Mouse (Mus musculus) embryonic facial prominence, embryonic 13.5 days (tissue): ENCODE data around the gene Fezf1. TPM values are rescaled to one million over a fixed set of nuclear protein-coding genes. Genes with fewer than 3 reads are reported as not detected.
A peak's percentile ranks its signal among the peaks of the same experiment; 100 is the strongest.

ENCODE experiments used
- ATAC-seq: fragments of 200-750 bp; cut with Nextera tagmentation; 2 replicates; pipeline ENCODE4 v1.8.0; 2017; ENCODE audit warnings: low read depth; ENCODE audit not compliant: insufficient number of reproducible peaks, insufficient read depth, low FRiP score, low TSS enrichment
- H3K27ac ChIP-seq: fragments of 300-500 bp; sonication (generic); 2 replicates; pipeline ENCODE4 v1.5.1; 2015; ENCODE audit warnings: moderate library complexity, mild to moderate bottlenecking, inconsistent platforms
- H3K27me3 ChIP-seq: fragments of 300-500 bp; sonication (generic); 2 replicates; pipeline ENCODE4 v1.6.1; 2015; ENCODE audit warnings: mild to moderate bottlenecking, inconsistent platforms
- H3K36me3 ChIP-seq: fragments of 300-500 bp; sonication (generic); 2 replicates; pipeline ENCODE4 v1.6.1; 2015; ENCODE audit warnings: mild to moderate bottlenecking, inconsistent platforms
- H3K4me1 ChIP-seq: fragments of 300-500 bp; sonication (generic); 2 replicates; pipeline ENCODE4 v1.6.1; 2015; ENCODE audit warnings: inconsistent platforms
- H3K4me2 ChIP-seq: fragments of 300-500 bp; sonication (generic); 2 replicates; pipeline ENCODE4 v1.6.1; 2015; ENCODE audit warnings: moderate library complexity, mild to moderate bottlenecking, inconsistent platforms
- H3K4me3 ChIP-seq: fragments of 300-500 bp; sonication (generic); 2 replicates; pipeline ENCODE4 v1.5.1; 2015; ENCODE audit warnings: mild to moderate bottlenecking, inconsistent platforms
- H3K9ac ChIP-seq: fragments of 300-500 bp; sonication (generic); 2 replicates; pipeline ENCODE4 v1.6.1; 2015; ENCODE audit warnings: mild to moderate bottlenecking, inconsistent platforms
- H3K9me3 ChIP-seq: fragments of 300-500 bp; sonication (generic); 2 replicates; pipeline ENCODE4 v1.6.1; 2016; ENCODE audit warnings: inconsistent platforms
- WGBS: fragments of 180-500 bp; shearing (Covaris S2); methylation state at CpG from one replicate; pipeline ENCODE4 v1.1.7; 2015; ENCODE audit warnings: mixed read lengths; 5-methylcytosine and 5-hydroxymethylcytosine counted together
- polyA plus RNA-seq: library from polyadenylated mRNA; unstranded; fragments of >200 nt; fragmentation: Nextera tagmentation; extraction: Ambion mirVana; gene quantifications from 2 replicates; pipeline ENCODE4 v1.2.1, GENCODE M21; 2015

The Fezf1 gene
- 9.3 and 19.0 TPM in 2 replicates for polyA plus RNA-seq

DNA sequence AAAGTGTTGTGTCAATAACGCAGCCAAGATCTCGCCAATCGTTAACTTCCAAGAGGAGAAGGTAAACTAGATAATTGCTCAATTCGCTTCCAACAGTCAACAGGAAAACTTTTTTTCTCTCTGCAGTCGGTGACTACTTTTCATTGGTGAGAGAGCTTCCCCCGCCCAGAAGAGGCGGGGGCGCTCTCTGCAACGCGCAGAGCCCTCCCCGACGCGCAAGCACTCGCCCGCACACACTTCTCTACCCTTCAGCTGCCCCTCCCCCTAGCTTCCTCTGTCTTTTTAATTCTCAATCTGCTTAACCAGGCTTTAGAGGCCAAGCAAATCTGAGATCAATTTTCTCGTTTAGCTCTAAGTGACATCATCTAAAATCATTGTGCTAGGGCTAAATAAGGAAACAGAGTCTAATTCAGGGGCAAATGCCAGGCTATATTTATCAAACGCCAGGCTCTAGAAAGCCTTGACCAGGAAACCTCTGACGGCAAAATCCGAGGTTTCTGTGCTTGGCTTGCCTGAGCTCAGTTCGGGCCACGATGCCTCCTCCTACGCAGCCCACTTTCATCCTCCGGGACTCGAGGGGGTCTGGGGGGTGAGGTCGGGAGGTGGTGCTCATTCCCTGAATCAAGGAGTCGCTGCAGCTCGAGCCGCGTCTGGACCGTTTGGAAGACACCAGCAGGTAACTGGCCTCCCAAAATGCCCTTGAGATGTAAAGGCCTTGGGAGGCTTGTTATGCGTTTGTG is at the start of gene Fezf1:
Gene Fezf1 (minus strand): TSS at position 50 of the 740 bp plus-strand sequence.
- H3K36me3 ChIP-seq: no peaks in the 10 kb centered on the region
- H3K27ac ChIP-seq: peak within 1 kb of the TSS; percentile 71
- H3K4me3 ChIP-seq: peak within 1 kb of the TSS; percentile 47
- H3K4me2 ChIP-seq: peak within 1 kb of the TSS; percentile 79
- H3K9me3 ChIP-seq: no peaks in the 10 kb centered on the region
- peaks cover 90% of the 10 kb centered on the region for H3K27me3 ChIP-seq
- WGBS: under 1% methylated on average over 31 of the region's 31 CpGs
- peaks cover 26% of the 10 kb centered on the region for H3K4me1 ChIP-seq
- peak within 1 kb of the TSS; percentile 61 for H3K9ac ChIP-seq
- no peak for ATAC-seq

DNA sequence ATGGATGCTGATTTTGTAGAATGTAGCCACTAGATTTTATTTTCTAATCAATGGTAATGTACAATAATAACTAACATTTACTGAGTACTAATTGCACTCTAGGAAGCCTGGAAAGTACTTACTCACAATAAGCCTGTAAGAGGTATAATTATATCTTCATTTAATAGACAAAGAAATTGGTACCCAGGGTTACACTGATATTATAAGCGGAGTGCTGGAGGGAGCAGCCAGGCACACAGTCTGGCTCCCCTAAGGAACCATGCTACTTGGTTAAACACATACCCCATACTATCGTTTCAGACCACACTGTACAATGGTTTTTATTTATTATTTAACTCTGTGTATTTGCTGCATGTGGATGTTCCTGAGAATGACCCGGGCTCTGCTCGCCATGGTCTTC is 46.5 kb upstream of the Fezf1 start:
- no peak overlapping the region for H3K4me3 ChIP-seq
- H3K9me3 ChIP-seq: no peaks in the 10 kb centered on the region
- H3K27ac ChIP-seq: no peak overlapping the region
- H3K4me1 ChIP-seq: no peaks in the 10 kb centered on the region
- no peaks in the 10 kb centered on the region for H3K36me3 ChIP-seq
- 89% methylated on average over 4 of the region's 4 CpGs for WGBS
- ATAC-seq: no peak
- no peak overlapping the region for H3K9ac ChIP-seq
- no peaks in the 10 kb centered on the region; the same call in 1 of the 2 replicates for H3K27me3 ChIP-seq
- H3K4me2 ChIP-seq: no peak overlapping the region

DNA sequence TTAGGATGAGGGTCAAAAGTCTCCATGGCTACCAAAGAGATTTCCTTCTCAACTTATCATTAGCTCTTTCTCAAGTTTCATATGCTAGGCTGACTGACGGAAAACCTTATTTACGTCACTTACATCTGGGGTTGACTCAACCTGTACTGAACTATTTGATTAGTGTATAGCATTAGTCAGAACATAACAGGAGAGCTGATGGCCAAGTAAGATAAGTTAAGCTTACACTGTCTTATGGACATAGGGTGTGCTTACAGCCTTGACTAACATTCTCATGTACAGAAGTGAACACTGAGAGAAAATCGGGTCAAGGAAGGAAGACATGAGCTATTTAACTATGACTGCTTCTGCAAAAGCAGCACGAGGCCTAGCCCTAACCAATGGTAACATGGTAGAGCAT is 40.6 kb upstream of the Fezf1 start:
- Histone ChIP-seq H3K4me3 (no peak overlapping the region), H3K36me3 (no peaks in the 10 kb centered on the region), H3K27me3 (no peaks in the 10 kb centered on the region; the same call in 1 of the 2 replicates), H3K4me1 (no peaks in the 10 kb centered on the region), H3K4me2 (no peak overlapping the region), H3K27ac (no peak overlapping the region), H3K9ac (no peak overlapping the region), H3K9me3 (no peaks in the 10 kb centered on the region)
- 78% methylated on average over 4 of the region's 4 CpGs for WGBS
- no peak for ATAC-seq

DNA sequence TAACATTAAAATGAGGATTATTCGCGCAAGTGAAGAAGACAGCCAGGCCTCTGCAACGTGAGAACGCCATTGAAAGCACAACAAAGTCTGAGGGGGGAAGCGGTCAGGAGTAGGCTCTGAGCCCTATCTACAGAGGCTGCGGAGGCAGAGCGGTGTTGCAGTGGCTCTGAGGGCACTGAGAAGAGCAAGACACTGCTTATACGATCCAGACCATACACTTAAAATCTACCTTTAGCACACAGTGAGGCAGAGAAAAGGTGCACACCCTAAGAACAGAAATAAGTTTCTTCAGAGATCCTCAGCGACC is 33.3 kb upstream of the Fezf1 start:
- whole genome bisulfite sequencing: 37% methylated on average over 9 of the region's 9 CpGs
- H3K4me3 ChIP-seq: no peak overlapping the region
- peak; percentile 71; the same call in 1 of the 2 replicates for ATAC-seq

DNA sequence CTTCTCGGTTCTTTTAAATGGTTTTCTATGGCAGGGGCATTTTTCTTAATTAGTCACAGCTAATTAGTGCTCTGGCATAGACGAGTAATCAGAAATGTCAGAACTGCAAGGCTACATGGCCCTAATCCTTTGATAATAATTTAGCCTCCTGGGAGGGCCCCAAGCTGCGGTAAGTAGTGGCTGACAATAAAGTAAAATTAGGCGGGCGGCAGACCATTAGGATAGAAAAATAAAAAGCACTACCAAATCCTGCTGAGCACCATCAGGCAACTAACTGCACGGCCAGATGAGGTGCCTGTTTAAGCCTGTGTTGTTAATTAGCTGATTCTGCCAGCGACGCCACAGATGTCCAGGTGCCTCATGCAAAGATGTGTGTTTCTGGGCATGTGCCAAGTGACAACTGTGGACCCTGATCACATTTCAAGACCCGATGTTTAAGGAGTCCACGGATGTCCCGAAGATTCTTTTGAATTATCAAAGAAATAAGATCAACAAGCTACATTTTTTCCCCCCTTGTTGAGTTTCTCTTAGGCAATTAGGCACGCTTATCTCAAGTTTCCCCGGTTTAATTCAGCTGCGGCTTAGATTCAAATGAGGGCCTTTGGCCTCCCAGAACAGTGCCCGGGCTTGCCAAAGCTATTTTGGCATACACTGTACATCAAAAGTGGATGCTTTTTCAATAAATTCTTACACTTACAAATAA is 32.8 kb upstream of the Fezf1 start:
- Histone ChIP-seq H3K36me3 (no peaks in the 10 kb centered on the region), H3K4me3 (no peak overlapping the region), H3K4me2 (no peak overlapping the region), H3K9me3 (no peaks in the 10 kb centered on the region), H3K27ac (no peak overlapping the region), H3K27me3 (peaks cover 21% of the 10 kb centered on the region), H3K9ac (no peak overlapping the region), H3K4me1 (no peaks in the 10 kb centered on the region)
- WGBS: 12% methylated on average over 15 of the region's 15 CpGs
- ATAC-seq: 0 out of 2 replicates have a peak, but pooled peaks have one; percentile 37

More for the DNA sequence above, 33.3 kb upstream of the Fezf1 start:
- no peaks in the 10 kb centered on the region for H3K36me3 ChIP-seq
- no peaks in the 10 kb centered on the region for H3K4me1 ChIP-seq
- H3K4me2 ChIP-seq: no peak overlapping the region
- H3K9ac ChIP-seq: no peak overlapping the region
- peaks cover 21% of the 10 kb centered on the region for H3K27me3 ChIP-seq
- no peaks in the 10 kb centered on the region for H3K9me3 ChIP-seq
- no peak overlapping the region for H3K27ac ChIP-seq

DNA sequence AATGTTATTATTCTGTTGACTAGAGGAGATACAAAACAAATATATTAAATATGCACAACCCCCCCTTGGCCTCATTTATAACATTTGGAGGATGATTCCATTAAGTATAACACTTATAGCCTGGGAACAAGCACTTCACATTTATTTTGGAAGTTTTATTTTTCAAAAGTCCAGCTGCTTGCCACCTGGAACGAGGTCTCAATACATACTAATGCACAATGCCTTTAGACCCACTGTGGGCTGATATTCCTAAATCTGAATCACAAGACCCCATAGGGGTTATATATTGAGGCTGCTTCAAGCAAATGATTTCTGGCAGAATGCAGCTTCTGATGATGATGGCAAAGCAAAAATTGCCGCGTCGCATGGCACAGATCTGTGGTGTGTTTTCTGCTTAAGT is 25.3 kb upstream of the Fezf1 start:
- no peak overlapping the region for H3K4me2 ChIP-seq
- H3K9ac ChIP-seq: no peak overlapping the region
- no peak for ATAC-seq
- H3K27me3 ChIP-seq: peaks cover 48% of the 10 kb centered on the region
- H3K27ac ChIP-seq: no peak overlapping the region
- 59% methylated on average over 4 of the region's 4 CpGs for WGBS
- 0 out of 2 replicates have a peak, but pooled peaks cover 3% of the 10 kb centered on the region for H3K4me1 ChIP-seq
- no peaks in the 10 kb centered on the region for H3K9me3 ChIP-seq
- H3K36me3 ChIP-seq: no peaks in the 10 kb centered on the region
- H3K4me3 ChIP-seq: no peak overlapping the region

DNA sequence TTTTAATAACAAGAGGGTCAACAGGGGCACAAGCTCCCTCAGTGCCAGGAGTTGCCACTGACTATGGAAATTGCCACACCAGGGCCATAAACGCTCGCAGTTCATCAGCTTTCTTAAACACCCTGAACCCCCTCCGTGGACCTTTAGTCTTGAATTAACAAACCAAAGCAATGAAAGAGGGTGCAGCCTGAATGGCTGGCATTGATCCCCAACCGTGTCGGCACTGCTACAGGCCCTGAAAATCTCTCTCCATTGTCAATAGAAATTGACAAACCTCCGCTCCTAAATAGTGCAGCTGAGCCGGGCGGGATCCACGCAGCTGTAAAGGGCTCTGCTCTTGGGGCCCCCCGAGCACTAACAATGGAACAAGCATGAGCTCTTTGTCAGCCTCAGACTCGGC is 24.8 kb upstream of the Fezf1 start:
- no peak overlapping the region for H3K27ac ChIP-seq
- ATAC-seq: no peak
- H3K4me3 ChIP-seq: no peak overlapping the region
- peaks cover 44% of the 10 kb centered on the region for H3K27me3 ChIP-seq
- H3K9me3 ChIP-seq: no peaks in the 10 kb centered on the region
- 0 out of 2 replicates have a peak overlapping the region, but pooled peaks have one; percentile 18 for H3K4me2 ChIP-seq
- no peak overlapping the region for H3K9ac ChIP-seq
- 0 out of 2 replicates have a peak, but pooled peaks cover 3% of the 10 kb centered on the region for H3K4me1 ChIP-seq
- 2% methylated on average over 11 of the region's 11 CpGs for WGBS
- H3K36me3 ChIP-seq: no peaks in the 10 kb centered on the region

DNA sequence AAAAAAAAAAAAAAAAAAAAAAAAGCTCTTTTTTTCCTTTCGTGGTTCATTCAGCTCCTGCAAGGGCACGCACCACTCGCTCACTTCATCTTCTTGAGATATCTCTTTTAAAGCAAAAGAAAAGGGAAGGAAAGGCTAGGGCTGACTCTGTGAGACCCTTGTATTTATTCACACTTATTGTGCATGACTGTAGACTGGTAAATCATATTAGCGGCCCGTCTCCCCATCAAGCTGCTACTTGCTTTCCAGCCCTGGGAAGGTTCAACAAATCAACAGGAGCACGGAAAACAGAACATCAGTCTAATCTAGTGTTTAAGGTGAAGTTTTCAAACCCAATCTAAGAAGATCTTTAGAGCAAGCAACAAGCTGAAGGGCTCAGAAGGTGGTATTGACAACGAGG is 24.4 kb upstream of the Fezf1 start:
- 12% methylated on average over 7 of the region's 7 CpGs for WGBS
- peaks cover 44% of the 10 kb centered on the region for H3K27me3 ChIP-seq

DNA sequence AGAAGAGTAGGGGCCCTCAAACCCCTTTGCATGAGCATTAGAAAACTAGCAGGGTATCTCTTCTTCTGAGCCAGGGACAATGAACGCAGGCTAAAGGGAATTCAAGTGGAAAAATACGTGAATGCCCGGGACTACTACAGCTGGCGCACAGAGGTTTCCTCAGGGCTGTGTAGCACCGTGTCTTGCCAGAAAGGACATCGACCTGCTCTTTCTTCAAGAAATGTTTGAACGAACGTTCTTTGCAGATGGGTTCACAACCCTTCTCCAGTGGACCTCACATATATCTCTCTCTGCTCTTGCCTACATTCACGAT is 12.5 kb upstream of the Fezf1 start:
- H3K27ac ChIP-seq: 0 out of 2 replicates have a peak overlapping the region, but pooled peaks have one; percentile 33
- H3K4me2 ChIP-seq: peak overlapping the region; percentile 41
- no peaks in the 10 kb centered on the region for H3K9me3 ChIP-seq
- H3K9ac ChIP-seq: no peak overlapping the region
- no peak for ATAC-seq
- H3K27me3 ChIP-seq: peaks cover 87% of the 10 kb centered on the region
- under 1% methylated on average over 9 of the region's 9 CpGs for WGBS
- H3K4me3 ChIP-seq: peak overlapping the region; percentile 12; the same call in 1 of the 2 replicates
- H3K4me1 ChIP-seq: peaks cover 7% of the 10 kb centered on the region
- H3K36me3 ChIP-seq: no peaks in the 10 kb centered on the region

More for the DNA sequence above, 24.4 kb upstream of the Fezf1 start:
- Histone ChIP-seq H3K27ac (no peak overlapping the region), H3K4me3 (no peak overlapping the region), H3K9ac (no peak overlapping the region), H3K4me2 (0 out of 2 replicates have a peak overlapping the region, but pooled peaks have one; percentile 18), H3K36me3 (no peaks in the 10 kb centered on the region), H3K4me1 (0 out of 2 replicates have a peak, but pooled peaks cover 3% of the 10 kb centered on the region), H3K9me3 (no peaks in the 10 kb centered on the region)
- no peak for ATAC-seq

DNA sequence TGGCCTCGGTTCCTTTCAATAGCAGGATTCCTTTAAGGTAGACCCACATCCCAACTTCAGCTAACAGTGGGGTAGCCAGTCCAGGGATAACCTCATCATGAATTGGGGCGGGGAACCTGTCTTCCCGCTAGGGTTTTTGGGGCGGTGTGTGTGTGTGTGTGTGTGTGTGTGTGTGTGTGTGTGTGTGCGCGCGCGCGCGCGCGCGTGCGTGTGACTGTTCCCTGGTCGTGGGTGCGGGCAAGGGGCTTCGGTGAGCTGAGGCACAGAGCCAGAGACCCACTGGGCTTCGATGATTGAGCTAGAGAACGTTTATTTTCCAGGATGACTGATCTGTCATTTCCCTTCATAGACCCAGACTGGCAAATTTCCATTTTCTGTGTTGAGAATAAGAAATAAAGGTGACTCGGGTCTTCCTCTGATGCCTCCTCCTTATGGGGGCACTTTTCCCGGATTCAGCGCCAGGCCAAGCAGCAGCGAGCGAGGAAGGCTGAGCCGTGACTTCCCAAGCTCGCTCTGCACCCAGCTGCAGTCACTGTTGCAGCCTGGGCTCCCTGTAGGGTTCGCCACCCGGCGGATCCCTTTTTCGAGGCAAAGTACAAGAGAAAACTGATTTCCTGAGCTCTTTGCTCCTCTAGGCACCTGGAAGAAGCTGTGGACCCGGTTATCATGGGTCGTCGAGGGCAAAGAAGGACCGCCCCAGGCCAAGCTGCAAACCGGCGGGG is 12.0 kb upstream of the Fezf1 start:
- Histone ChIP-seq H3K9me3 (no peaks in the 10 kb centered on the region), H3K27me3 (peaks cover 89% of the 10 kb centered on the region), H3K4me1 (peaks cover 7% of the 10 kb centered on the region), H3K4me3 (peak overlapping the region; percentile 12; the same call in 1 of the 2 replicates), H3K27ac (0 out of 2 replicates have a peak overlapping the region, but pooled peaks have one; percentile 33), H3K9ac (no peak overlapping the region), H3K36me3 (no peaks in the 10 kb centered on the region), H3K4me2 (peak overlapping the region; percentile 41)
- WGBS: under 1% methylated on average over 35 of the region's 36 CpGs
- ATAC-seq: no peak

DNA sequence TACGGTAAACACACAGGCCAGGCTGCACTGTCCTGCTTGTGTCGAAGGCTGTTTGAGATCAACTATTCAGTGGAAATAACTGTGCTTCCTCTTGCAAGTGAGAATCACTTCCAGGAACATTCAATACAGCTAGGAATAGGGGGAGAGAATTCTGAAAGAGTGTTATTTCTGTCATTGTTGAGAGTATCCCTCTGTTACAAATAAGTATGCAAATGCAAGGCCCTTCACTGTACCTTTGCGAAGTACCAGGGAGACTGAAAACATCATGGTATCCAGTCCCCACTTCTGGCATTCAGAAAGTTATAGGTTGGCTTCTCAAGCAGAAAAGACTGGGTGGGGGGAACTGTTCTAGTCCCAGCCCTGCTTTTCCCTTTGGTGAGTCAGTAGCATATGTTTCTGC is 9.8 kb upstream of the Fezf1 start:
- H3K4me1 ChIP-seq: peaks cover 14% of the 10 kb centered on the region
- no peak overlapping the region for H3K9ac ChIP-seq
- 22% methylated on average over 3 of the region's 3 CpGs for WGBS
- no peaks in the 10 kb centered on the region for H3K36me3 ChIP-seq
- H3K9me3 ChIP-seq: no peaks in the 10 kb centered on the region
- H3K4me2 ChIP-seq: no peak overlapping the region
- no peak for ATAC-seq
- no peak overlapping the region for H3K4me3 ChIP-seq
- peaks cover 95% of the 10 kb centered on the region for H3K27me3 ChIP-seq
- no peak overlapping the region for H3K27ac ChIP-seq
